Mouse (Mus musculus): ENCODE measurements around the gene Emp3. TPM values are rescaled to one million over a fixed set of nuclear protein-coding genes. Genes with fewer than 3 reads are reported as not detected.

Emp3 gene
- polyA plus RNA-seq (2012; ENCODE audit: low replicate concordance) = 44.3 and 105 TPM in 2 replicates

GRCm38 (mm10) chr7:45921242-45921621 is at the start of gene Emp3:
TSS of gene Emp3 (minus strand) at chr7:45921404.

DNA sequence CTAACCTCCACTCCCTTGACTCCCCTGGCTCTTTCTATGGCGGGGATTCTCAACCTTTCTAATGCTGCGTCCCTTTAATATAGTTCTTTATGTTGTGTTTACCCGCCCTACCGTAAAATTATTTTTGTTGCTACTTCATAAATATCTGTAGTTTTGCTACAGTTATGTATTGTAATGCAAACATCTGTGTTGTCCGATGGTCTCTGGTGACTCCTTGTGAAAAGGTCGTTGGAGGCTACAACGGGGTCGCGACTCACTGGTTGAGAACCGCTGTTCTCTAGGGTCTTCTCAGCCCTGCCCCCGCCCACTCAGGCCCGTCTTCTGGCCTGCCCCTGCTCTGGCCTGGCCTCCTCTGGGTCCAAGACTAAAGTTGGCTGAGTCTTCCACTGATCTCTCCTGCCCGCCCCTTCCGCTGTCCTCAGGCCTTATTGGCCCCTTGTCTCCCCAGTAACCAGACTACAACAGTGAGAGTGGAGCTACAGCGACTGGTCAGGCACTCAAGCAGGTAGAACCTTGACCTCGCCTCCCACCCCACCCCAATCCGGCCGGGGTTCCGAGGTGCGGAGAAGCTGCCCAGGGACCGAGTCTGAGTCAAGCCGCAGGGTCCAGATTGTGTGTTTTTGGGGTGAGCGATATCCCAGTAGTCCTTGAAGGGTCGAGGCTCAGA is 2.7 kb upstream of the Emp3 start, which contains the start of gene Ccdc114:
TSS of gene Ccdc114 (plus strand) at position 311 of the 667 bp plus-strand sequence.

GRCm38 (mm10) chr7:45896517-45897257 is 24.5 kb downstream of the Emp3 start, which contains the start of the genes Syngr4 and Tmem143:
TSS of gene Syngr4 (minus strand) at chr7:45896714.
TSS of gene Tmem143 (plus strand) at chr7:45896941.

GRCm38 (mm10) chr7:45878278-45878677 is 42.9 kb downstream of the Emp3 start, which contains the start of gene Grin2d:
TSS of gene Grin2d (minus strand) at chr7:45878378.

DNA sequence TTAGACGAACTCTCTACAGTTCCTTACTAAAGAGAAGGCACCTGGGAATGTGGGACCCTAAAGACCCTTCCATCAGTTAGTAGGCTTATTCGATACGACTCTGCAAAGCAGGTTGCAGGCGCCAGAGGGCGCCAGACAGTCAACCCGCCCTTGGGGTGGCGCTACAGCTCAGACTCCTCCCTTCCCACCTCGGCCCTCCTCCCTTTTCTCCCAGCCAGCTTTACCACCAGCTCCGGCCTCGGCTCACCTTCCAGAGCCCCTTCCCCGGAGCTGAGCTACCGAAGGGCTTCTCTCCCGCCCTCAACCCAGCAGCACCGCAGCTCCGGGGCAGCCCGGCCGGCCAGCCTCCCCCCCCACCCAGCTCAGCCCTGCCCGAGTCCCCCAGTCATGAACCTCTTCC is 48.6 kb downstream of the Emp3 start, which contains the start of gene Kdelr1:
TSS of gene Kdelr1 (plus strand) at position 149 of the 400 bp plus-strand sequence.

Other genes starting within 250 kb of the Emp3 start
- 0.69 and 0.93 TPM in 2 replicates for gene Ntn5, start 237.4 kb downstream of the Emp3 start, polyA plus RNA-seq (2012; ENCODE audit: low replicate concordance)
- gene Sec1, start 227.0 kb downstream of the Emp3 start, polyA plus RNA-seq (2012; ENCODE audit: low replicate concordance) = not detected in 2 replicates
- gene Car11, start 221.6 kb downstream of the Emp3 start, polyA plus RNA-seq (2012; ENCODE audit: low replicate concordance) = 0.55 TPM in 1 of 2 replicates, not detected in the other
- gene Dbp, start 216.3 kb downstream of the Emp3 start, polyA plus RNA-seq (2012; ENCODE audit: low replicate concordance) = 7.1 and 10.3 TPM in 2 replicates
- 7,435 and 17,506 TPM in 2 replicates for gene Rpl18, start 205.9 kb downstream of the Emp3 start, polyA plus RNA-seq (2012; ENCODE audit: low replicate concordance)
- 120 and 196 TPM in 2 replicates for gene Sphk2, start 203.4 kb downstream of the Emp3 start, polyA plus RNA-seq (2012; ENCODE audit: low replicate concordance)
- gene Fam83e, start 200.2 kb downstream of the Emp3 start, polyA plus RNA-seq (2012; ENCODE audit: low replicate concordance) = 2.5 and 3.1 TPM in 2 replicates
- not detected in 2 replicates for gene Spaca4, start 195.6 kb downstream of the Emp3 start, polyA plus RNA-seq (2012; ENCODE audit: low replicate concordance)
- 0.23 and 0.87 TPM in 2 replicates for gene Lmtk3, start 137.7 kb downstream of the Emp3 start, polyA plus RNA-seq (2012; ENCODE audit: low replicate concordance)
- gene Sult2b1, start 136.7 kb downstream of the Emp3 start, polyA plus RNA-seq (2012; ENCODE audit: low replicate concordance) = not detected in 2 replicates
- gene Cyth2, start 106.8 kb downstream of the Emp3 start, polyA plus RNA-seq (2012; ENCODE audit: low replicate concordance) = 111 and 339 TPM in 2 replicates
- 0.52 and 0.74 TPM in 2 replicates for gene Kcnj14, start 96.6 kb downstream of the Emp3 start, polyA plus RNA-seq (2012; ENCODE audit: low replicate concordance)
- gene Grwd1, start 90.5 kb downstream of the Emp3 start, polyA plus RNA-seq (2012; ENCODE audit: low replicate concordance) = 35.1 and 38.4 TPM in 2 replicates
- gene Kdelr1, start 48.6 kb downstream of the Emp3 start, polyA plus RNA-seq (2012; ENCODE audit: low replicate concordance) = 924 and 1,158 TPM in 2 replicates
- gene Grin2d, start 43.0 kb downstream of the Emp3 start, polyA plus RNA-seq (2012; ENCODE audit: low replicate concordance) = 0.38 and 0.52 TPM in 2 replicates
- gene Syngr4, start 24.7 kb downstream of the Emp3 start, polyA plus RNA-seq (2012; ENCODE audit: low replicate concordance) = 1.0 and 3.0 TPM in 2 replicates
- 14.5 and 32.3 TPM in 2 replicates for gene Tmem143, start 24.5 kb downstream of the Emp3 start, polyA plus RNA-seq (2012; ENCODE audit: low replicate concordance)
- 0.83 and 1.0 TPM in 2 replicates for gene Ccdc114, start 2.7 kb upstream of the Emp3 start, polyA plus RNA-seq (2012; ENCODE audit: low replicate concordance)
- gene Abcc6, start 108.9 kb upstream of the Emp3 start, polyA plus RNA-seq (2012; ENCODE audit: low replicate concordance) = 0.03 TPM in 1 of 2 replicates, not detected in the other
- 106 and 111 TPM in 2 replicates for gene Nomo1, start 112.3 kb upstream of the Emp3 start, polyA plus RNA-seq (2012; ENCODE audit: low replicate concordance)
- not detected in 2 replicates for gene Kcnj11, start 179.4 kb upstream of the Emp3 start, polyA plus RNA-seq (2012; ENCODE audit: low replicate concordance)

Data from leukemia stem cell, adult 10-12 weeks (primary cell).